Mouse (Mus musculus) embryonic fibroblast, embryonic 13.5 days (primary cell): Measurements from ENCODE around the gene Pcbp3.

Experiments
- CTCF ChIP-seq: IDR thresholded peaks from 2 replicates; pipeline ENCODE4 v1.5.1; 2011; ENCODE audit warnings: mild to moderate bottlenecking, control low read depth, low read length, moderate library complexity, borderline replicate concordance; ENCODE audit not compliant: insufficient read depth
- POLR2A ChIP-seq: IDR thresholded peaks from 2 replicates; pipeline ENCODE4 v1.6.1; 2011; ENCODE audit warnings: low read depth, mild to moderate bottlenecking, control low read depth, low read length, moderate library complexity

- TF ChIP-seq CTCF (no peak), POLR2A (no peak)
Observed at GRCm38 (mm10) chr10:76963997-76964396, 2.3 kb upstream of the Pcbp3 start.
